Mouse (Mus musculus) midbrain, embryonic 12.5 days (tissue): ENCODE results near the gene Ptprc. TPM values are rescaled to one million over a fixed set of nuclear protein-coding genes. Genes with fewer than 3 reads are reported as not detected.

Experiments
- ATAC-seq: fragments of 200-750 bp; cut with Nextera tagmentation; 2 replicates; pipeline ENCODE4 v1.8.0; 2017; ENCODE audit warnings: low read depth, moderate TSS enrichment, moderate library complexity; ENCODE audit not compliant: low FRiP score
- H3K27ac ChIP-seq: fragments of 300-500 bp; sonication (generic); replicated peaks from 2 replicates; pipeline ENCODE4 v1.5.1; 2016; ENCODE audit warnings: mild to moderate bottlenecking
- H3K27me3 ChIP-seq: fragments of 300-500 bp; sonication (generic); 2 replicates; pipeline ENCODE4 v1.6.1; 2016; ENCODE audit warnings: mild to moderate bottlenecking
- H3K36me3 ChIP-seq: fragments of 300-500 bp; sonication (generic); 2 replicates; pipeline ENCODE4 v1.6.1; 2016
- H3K4me1 ChIP-seq: fragments of 300-500 bp; sonication (generic); 2 replicates; pipeline ENCODE4 v1.6.1; 2016
- H3K4me2 ChIP-seq: fragments of 300-500 bp; sonication (generic); replicated peaks from 2 replicates; pipeline ENCODE4 v1.6.1; 2016; ENCODE audit warnings: mild to moderate bottlenecking, moderate library complexity
- H3K4me3 ChIP-seq: fragments of 300-500 bp; sonication (generic); 2 replicates; pipeline ENCODE4 v1.5.1; 2016; ENCODE audit warnings: mild to moderate bottlenecking
- H3K9ac ChIP-seq: fragments of 300-500 bp; sonication (generic); replicated peaks from 2 replicates; pipeline ENCODE4 v1.6.1; 2016; ENCODE audit warnings: mild to moderate bottlenecking, moderate library complexity
- H3K9me3 ChIP-seq: fragments of 300-500 bp; sonication (generic); 2 replicates; pipeline ENCODE4 v1.6.1; 2016; ENCODE audit warnings: mild to moderate bottlenecking
- WGBS: fragments of 180-500 bp; shearing (Covaris S2); methylation state at CpG from one replicate; pipeline ENCODE4 v1.1.7; 2016; 5-methylcytosine and 5-hydroxymethylcytosine counted together
- polyA plus RNA-seq: library from polyadenylated mRNA; unstranded; fragments of >200 nt; fragmentation: Nextera tagmentation; extraction: Ambion mirVana; gene quantifications from 2 replicates; pipeline ENCODE4 v1.2.1, GENCODE M21; 2016

Gene Ptprc
- polyA plus RNA-seq, 1 experiment from 2014 or later = 1.2 TPM

- H3K27me3 ChIP-seq = no peaks in the 10 kb centered on the region
- H3K36me3 ChIP-seq = no peaks in the 10 kb centered on the region
- 79% methylated on average over 3 of the region's 3 CpGs for WGBS
- H3K27ac ChIP-seq = no peak overlapping the region
- H3K4me3 ChIP-seq = no peak overlapping the region
- ATAC-seq = no peak
- no peaks in the 10 kb centered on the region for H3K9me3 ChIP-seq
- no peak overlapping the region for H3K4me2 ChIP-seq
- 0 out of 2 replicates have a peak, but pooled peaks cover 3% of the 10 kb centered on the region for H3K4me1 ChIP-seq
- no peak overlapping the region for H3K9ac ChIP-seq
These were observed 30.4 kb downstream of the Ptprc start for GRCm38 (mm10) chr1:138145148-138145547.

- Histone ChIP-seq H3K9me3 (no peaks in the 10 kb centered on the region), H3K27me3 (no peaks in the 10 kb centered on the region), H3K4me3 (no peak overlapping the region), H3K36me3 (no peaks in the 10 kb centered on the region), H3K4me2 (no peak overlapping the region), H3K4me1 (0 out of 2 replicates have a peak, but pooled peaks cover 3% of the 10 kb centered on the region), H3K9ac (no peak overlapping the region), H3K27ac (no peak overlapping the region)
- WGBS = 90% methylated on average over 5 of the region's 5 CpGs
- ATAC-seq = no peak
These were observed 31.1 kb downstream of the Ptprc start for GRCm38 (mm10) chr1:138144365-138144764.

- H3K9me3 ChIP-seq = no peaks in the 10 kb centered on the region
- no peak overlapping the region for H3K9ac ChIP-seq
- ATAC-seq = no peak
- WGBS = 86% methylated on average over 4 of the region's 4 CpGs
- H3K27me3 ChIP-seq = no peaks in the 10 kb centered on the region
- H3K4me1 ChIP-seq = peaks cover 6% of the 10 kb centered on the region; the same call in 1 of the 2 replicates
- H3K36me3 ChIP-seq = no peaks in the 10 kb centered on the region
- H3K27ac ChIP-seq = no peak overlapping the region
- H3K4me2 ChIP-seq = no peak overlapping the region
- H3K4me3 ChIP-seq = no peak overlapping the region
These were observed 34.7 kb downstream of the Ptprc start for GRCm38 (mm10) chr1:138140769-138141168.

GRCm38 (mm10) chr1:138137696-138138095 lies 37.8 kb downstream of the Ptprc start:
- no peak for ATAC-seq
- Histone ChIP-seq H3K9me3 (no peaks in the 10 kb centered on the region), H3K4me2 (no peak overlapping the region), H3K27me3 (no peaks in the 10 kb centered on the region), H3K27ac (no peak overlapping the region), H3K9ac (no peak overlapping the region), H3K36me3 (no peaks in the 10 kb centered on the region), H3K4me3 (no peak overlapping the region), H3K4me1 (peaks cover 8% of the 10 kb centered on the region; the same call in 1 of the 2 replicates)
- WGBS = 92% methylated on average over 4 of the region's 4 CpGs

GRCm38 (mm10) chr1:138137024-138137577 lies 38.4 kb downstream of the Ptprc start:
- Histone ChIP-seq H3K4me3 (no peak overlapping the region), H3K36me3 (no peaks in the 10 kb centered on the region), H3K4me2 (no peak overlapping the region), H3K27me3 (no peaks in the 10 kb centered on the region), H3K9ac (no peak overlapping the region), H3K9me3 (no peaks in the 10 kb centered on the region), H3K4me1 (peaks cover 8% of the 10 kb centered on the region; the same call in 1 of the 2 replicates), H3K27ac (no peak overlapping the region)
- ATAC-seq = 0 out of 2 replicates have a peak, but pooled peaks have one; percentile 27
- 95% methylated on average over 6 of the region's 6 CpGs for WGBS

GRCm38 (mm10) chr1:138136373-138136779 lies 39.1 kb downstream of the Ptprc start:
- 20% methylated on average over 17 of the region's 17 CpGs for WGBS
- Histone ChIP-seq H3K9ac (peak overlapping the region; percentile 32), H3K9me3 (no peaks in the 10 kb centered on the region), H3K4me3 (peak overlapping the region; percentile 34), H3K27me3 (no peaks in the 10 kb centered on the region), H3K4me2 (peak overlapping the region; percentile 57), H3K36me3 (no peaks in the 10 kb centered on the region), H3K27ac (peak overlapping the region; percentile 65), H3K4me1 (peaks cover 8% of the 10 kb centered on the region)
- ATAC-seq = peak; percentile 76

GRCm38 (mm10) chr1:138135637-138136372 lies 39.7 kb downstream of the Ptprc start:
- Histone ChIP-seq H3K27me3 (no peaks in the 10 kb centered on the region), H3K36me3 (no peaks in the 10 kb centered on the region), H3K27ac (peak overlapping the region; percentile 65), H3K4me1 (peaks cover 8% of the 10 kb centered on the region), H3K9me3 (no peaks in the 10 kb centered on the region), H3K4me2 (peak overlapping the region; percentile 57), H3K4me3 (peak overlapping the region; percentile 34), H3K9ac (peak overlapping the region; percentile 32)
- ATAC-seq = peak; percentile 52
- 52% methylated on average over 9 of the region's 9 CpGs for WGBS

- Histone ChIP-seq H3K4me3 (no peak overlapping the region), H3K4me2 (no peak overlapping the region), H3K27me3 (no peaks in the 10 kb centered on the region), H3K9ac (no peak overlapping the region), H3K27ac (no peak overlapping the region), H3K4me1 (peaks cover 8% of the 10 kb centered on the region), H3K9me3 (no peaks in the 10 kb centered on the region), H3K36me3 (no peaks in the 10 kb centered on the region)
- ATAC-seq = no peak
These were observed 40.4 kb downstream of the Ptprc start for GRCm38 (mm10) chr1:138135117-138135516.

- no peaks in the 10 kb centered on the region for H3K36me3 ChIP-seq
- H3K4me2 ChIP-seq = no peak overlapping the region
- no peak overlapping the region for H3K27ac ChIP-seq
- no peak overlapping the region for H3K9ac ChIP-seq
- peaks cover 8% of the 10 kb centered on the region for H3K4me1 ChIP-seq
- H3K4me3 ChIP-seq = no peak overlapping the region
- H3K9me3 ChIP-seq = no peaks in the 10 kb centered on the region
- no peak for ATAC-seq
- 87% methylated on average over 6 of the region's 6 CpGs for WGBS
- no peaks in the 10 kb centered on the region for H3K27me3 ChIP-seq
These were observed 41.2 kb downstream of the Ptprc start for GRCm38 (mm10) chr1:138134324-138134723.

GRCm38 (mm10) chr1:138131739-138132138 lies 43.8 kb downstream of the Ptprc start:
- no peaks in the 10 kb centered on the region for H3K9me3 ChIP-seq
- no peak overlapping the region for H3K4me3 ChIP-seq
- 80% methylated on average over 2 of the region's 2 CpGs for WGBS
- no peaks in the 10 kb centered on the region for H3K27me3 ChIP-seq
- no peak for ATAC-seq
- no peak overlapping the region for H3K4me2 ChIP-seq
- H3K9ac ChIP-seq = no peak overlapping the region
- H3K36me3 ChIP-seq = no peaks in the 10 kb centered on the region
- no peak overlapping the region for H3K27ac ChIP-seq
- H3K4me1 ChIP-seq = peaks cover 8% of the 10 kb centered on the region

GRCm38 (mm10) chr1:138130145-138130544 lies 45.4 kb downstream of the Ptprc start:
- no peak for ATAC-seq
- Histone ChIP-seq H3K4me2 (no peak overlapping the region), H3K27me3 (no peaks in the 10 kb centered on the region), H3K9ac (no peak overlapping the region), H3K4me1 (no peaks in the 10 kb centered on the region; the same call in 1 of the 2 replicates), H3K9me3 (no peaks in the 10 kb centered on the region), H3K36me3 (no peaks in the 10 kb centered on the region), H3K27ac (no peak overlapping the region), H3K4me3 (no peak overlapping the region)
- 61% methylated on average over 4 of the region's 4 CpGs for WGBS

- no peak overlapping the region for H3K9ac ChIP-seq
- WGBS = 68% methylated on average over 8 of the region's 8 CpGs
- no peak overlapping the region for H3K4me3 ChIP-seq
- no peaks in the 10 kb centered on the region for H3K9me3 ChIP-seq
- H3K36me3 ChIP-seq = no peaks in the 10 kb centered on the region
- H3K27me3 ChIP-seq = no peaks in the 10 kb centered on the region
- no peaks in the 10 kb centered on the region; the same call in 1 of the 2 replicates for H3K4me1 ChIP-seq
- no peak for ATAC-seq
- no peak overlapping the region for H3K27ac ChIP-seq
- H3K4me2 ChIP-seq = no peak overlapping the region
These were observed 48.7 kb downstream of the Ptprc start for GRCm38 (mm10) chr1:138126843-138127242.
